Mouse (Mus musculus): ENCODE results near the gene Gm136.

GRCm38 (mm10) chr4:34797294-34797983 lies 41.4 kb upstream of the Gm136 start:
- no peak for TF ChIP-seq CTCF (IDR thresholded peaks at IDR 0.05; ENCODE audit: insufficient read depth, low read length)
- no peak for TF ChIP-seq POLR2A (IDR thresholded peaks at IDR 0.05; ENCODE audit: borderline replicate concordance, extremely low read depth, low read depth, low read length)

Data from lung, adult 2 months (tissue).